Mouse (Mus musculus): Measurements from ENCODE around the gene Ywhae.

DNA sequence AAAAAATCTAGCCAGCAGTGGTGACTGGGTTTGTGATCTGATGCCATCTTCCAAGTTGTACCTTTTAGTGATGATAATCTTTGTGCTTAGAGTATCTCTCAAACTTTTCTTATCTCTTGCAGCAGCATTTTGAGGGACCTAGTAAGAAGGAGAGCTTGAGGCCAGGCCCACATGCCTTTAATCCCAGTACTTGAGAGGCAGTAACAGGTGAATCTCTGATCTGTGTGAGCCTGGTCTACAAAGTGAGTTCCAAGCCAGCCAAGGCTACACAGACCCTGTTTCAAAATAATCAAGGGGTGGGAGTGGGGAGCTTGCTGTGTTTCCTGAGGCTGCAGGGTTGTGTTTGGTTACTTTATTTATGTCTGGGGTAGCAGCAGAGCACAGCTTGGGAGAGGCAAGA is 41.6 kb upstream of the Ywhae start:
- TF ChIP-seq CTCF (IDR thresholded peaks at IDR 0.05; ENCODE audit: extremely low read depth, insufficient read length, insufficient replicate concordance, low read depth, low read length), result no peak
- no peak for TF ChIP-seq POLR2A (IDR thresholded peaks at IDR 0.05; ENCODE audit: low read depth, low read length)

Measured in small intestine, adult 2 months (tissue).